Mouse (Mus musculus): Measurements from ENCODE around the gene Fam133b. TPM values are rescaled to one million over a fixed set of nuclear protein-coding genes. Genes with fewer than 3 reads are reported as not detected.

Gene Fam133b
- 29.6 TPM for polyA plus RNA-seq (2017; shearing (Covaris generic))

GRCm38 (mm10) chr5:3543629-3544479 lies at the start of gene Fam133b:
Gene Fam133b (plus strand): TSS chr5:3543833.

GRCm38 (mm10) chr5:3571266-3571665 lies 27.6 kb downstream of the Fam133b start, which contains the start of gene 1700109H08Rik:
Gene 1700109H08Rik (plus strand): TSS chr5:3571566.

GRCm38 (mm10) chr5:3595693-3596398 lies 52.2 kb downstream of the Fam133b start, which contains the start of gene Pex1:
Gene Pex1 (plus strand): TSS chr5:3596066.

GRCm38 (mm10) chr5:3596399-3596766 lies 52.8 kb downstream of the Fam133b start, which contains the start of gene Rbm48:
Gene Rbm48 (minus strand): TSS chr5:3596585.

Other genes starting within 250 kb of the Fam133b start
- gene Cdk6, start 202.3 kb upstream of the Fam133b start, polyA plus RNA-seq (2017; shearing (Covaris generic)), result 40.8 TPM
- gene 1700109H08Rik, start 27.7 kb downstream of the Fam133b start, polyA plus RNA-seq (2017; shearing (Covaris generic)), result 3.3 TPM
- gene Pex1, start 52.2 kb downstream of the Fam133b start, polyA plus RNA-seq (2017; shearing (Covaris generic)), result 8.3 TPM
- gene Rbm48, start 52.8 kb downstream of the Fam133b start, polyA plus RNA-seq (2017; shearing (Covaris generic)), result 29.9 TPM
- gene Tmbim7, start 107.3 kb downstream of the Fam133b start, polyA plus RNA-seq (2017; shearing (Covaris generic)), result not detected
- 13.9 TPM for gene Gatad1, start 113.4 kb downstream of the Fam133b start, polyA plus RNA-seq (2017; shearing (Covaris generic))